Mouse (Mus musculus) bone marrow macrophage, adult 2 months (primary cell): ENCODE data around the gene Zhx3. TPM values are rescaled to one million over a fixed set of nuclear protein-coding genes. Genes with fewer than 3 reads are reported as not detected.

Experiments
- H3K27ac ChIP-seq: 2 replicates; pipeline ENCODE4 v1.5.1; 2012; ENCODE audit warnings: low read depth, low read length; ENCODE audit not compliant: insufficient read depth
- H3K4me1 ChIP-seq: 2 replicates; pipeline ENCODE4 v1.6.1; 2012; ENCODE audit warnings: low read length; ENCODE audit not compliant: control insufficient read depth, insufficient read depth
- H3K4me3 ChIP-seq: 2 replicates; pipeline ENCODE4 v1.5.1; 2012; ENCODE audit warnings: mild to moderate bottlenecking, low read length, moderate library complexity; ENCODE audit not compliant: insufficient read depth
- CTCF ChIP-seq: IDR thresholded peaks from 2 replicates; pipeline ENCODE4 v1.5.1; 2012; ENCODE audit warnings: low read depth, mild to moderate bottlenecking, low read length, moderate library complexity
- POLR2A ChIP-seq: IDR thresholded peaks from 2 replicates; pipeline ENCODE4 v1.6.1; 2012; ENCODE audit warnings: mild to moderate bottlenecking, low read depth, low read length, borderline replicate concordance
- polyA plus RNA-seq: library from polyadenylated mRNA; stranded (reverse); fragments of >200 nt; gene quantifications from 2 replicates; pipeline ENCODE4 v1.2.4, GENCODE M21; 2012; ENCODE audit not compliant: missing spikeins, insufficient read depth, insufficient read length

Zhx3 gene
- polyA plus RNA-seq, 1 experiment: 6.1 TPM

DNA sequence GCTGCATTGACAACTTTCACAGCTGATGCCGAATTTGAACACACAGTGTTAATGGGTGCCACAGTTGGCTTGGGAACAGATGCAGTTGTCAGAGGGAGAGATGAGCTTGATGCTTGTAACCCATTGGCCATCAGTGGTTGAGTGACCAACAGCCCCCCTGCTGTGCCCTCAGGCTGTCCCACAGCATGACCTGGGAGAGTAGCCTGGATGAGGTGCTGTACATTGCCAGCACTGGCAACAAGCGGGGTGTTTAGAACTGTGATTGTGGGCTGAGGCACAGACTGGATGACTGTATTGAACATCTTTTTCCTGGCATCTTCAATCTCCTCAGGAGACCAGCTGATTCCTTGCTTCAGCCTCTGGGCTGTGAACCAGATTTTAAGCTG lies 92.0 kb downstream of the Zhx3 start:
- H3K27ac ChIP-seq: no peak overlapping the region
- TF ChIP-seq POLR2A (no peak), CTCF (no peak)
- H3K4me3 ChIP-seq: no peak overlapping the region
- H3K4me1 ChIP-seq: no peaks in the 10 kb centered on the region

DNA sequence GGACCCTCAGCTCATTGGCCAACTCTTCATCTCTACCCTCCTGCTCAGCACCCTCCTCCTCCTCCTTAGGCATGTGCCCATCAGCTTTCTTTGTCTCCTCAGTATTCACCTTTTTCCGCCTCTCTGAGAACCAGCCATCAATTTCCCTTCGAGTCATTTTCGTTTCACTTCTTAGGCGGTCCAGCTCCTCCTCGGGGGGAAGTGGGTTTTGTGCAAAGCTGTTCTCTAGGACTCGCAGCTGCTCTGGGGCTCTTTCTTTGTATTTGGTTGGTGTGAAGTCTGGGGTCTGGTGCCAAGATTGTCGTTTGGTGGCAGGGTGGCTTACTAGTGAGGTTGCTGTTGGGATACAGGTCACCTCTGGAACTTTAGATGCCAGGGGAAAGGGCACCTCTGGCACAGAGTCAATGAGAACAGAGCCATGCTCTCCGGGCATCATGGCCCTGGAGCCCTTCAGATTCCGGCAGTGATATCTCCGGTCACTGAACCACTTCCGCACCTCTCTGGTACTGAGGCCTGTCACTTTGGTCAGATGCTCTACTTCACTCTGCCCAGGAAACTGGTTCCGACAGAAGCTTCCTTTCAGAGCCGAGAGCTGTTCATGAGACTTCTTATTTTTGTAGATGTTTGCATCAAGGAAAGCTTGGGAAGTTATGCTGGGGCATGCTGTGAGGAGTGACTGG lies 92.5 kb downstream of the Zhx3 start:
- H3K27ac ChIP-seq: no peak overlapping the region
- no peaks in the 10 kb centered on the region for H3K4me1 ChIP-seq
- no peak overlapping the region for H3K4me3 ChIP-seq
- no peak for TF ChIP-seq POLR2A
- TF ChIP-seq CTCF: no peak

DNA sequence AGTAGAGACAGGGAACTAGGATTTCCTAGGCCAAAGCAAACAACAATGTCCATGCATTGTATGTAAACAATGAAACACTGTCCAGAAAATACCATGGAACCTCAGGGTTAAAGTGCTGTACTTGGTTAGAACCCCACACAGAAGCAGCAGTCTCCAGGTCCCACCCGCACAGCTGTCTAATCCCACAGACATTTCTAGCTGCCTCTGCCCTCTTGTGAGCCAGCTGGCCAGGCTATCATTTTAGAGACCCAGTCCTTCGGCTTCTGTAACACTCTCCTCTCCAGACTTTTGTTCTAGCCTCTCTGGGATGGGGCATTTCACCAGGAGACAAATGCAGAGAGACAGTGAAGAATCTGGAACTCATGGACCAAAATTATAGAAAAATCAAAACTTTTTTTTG lies 94.8 kb downstream of the Zhx3 start:
- Histone ChIP-seq H3K27ac (no peak overlapping the region), H3K4me3 (no peak overlapping the region), H3K4me1 (no peaks in the 10 kb centered on the region)
- TF ChIP-seq CTCF: no peak
- TF ChIP-seq POLR2A: no peak

DNA sequence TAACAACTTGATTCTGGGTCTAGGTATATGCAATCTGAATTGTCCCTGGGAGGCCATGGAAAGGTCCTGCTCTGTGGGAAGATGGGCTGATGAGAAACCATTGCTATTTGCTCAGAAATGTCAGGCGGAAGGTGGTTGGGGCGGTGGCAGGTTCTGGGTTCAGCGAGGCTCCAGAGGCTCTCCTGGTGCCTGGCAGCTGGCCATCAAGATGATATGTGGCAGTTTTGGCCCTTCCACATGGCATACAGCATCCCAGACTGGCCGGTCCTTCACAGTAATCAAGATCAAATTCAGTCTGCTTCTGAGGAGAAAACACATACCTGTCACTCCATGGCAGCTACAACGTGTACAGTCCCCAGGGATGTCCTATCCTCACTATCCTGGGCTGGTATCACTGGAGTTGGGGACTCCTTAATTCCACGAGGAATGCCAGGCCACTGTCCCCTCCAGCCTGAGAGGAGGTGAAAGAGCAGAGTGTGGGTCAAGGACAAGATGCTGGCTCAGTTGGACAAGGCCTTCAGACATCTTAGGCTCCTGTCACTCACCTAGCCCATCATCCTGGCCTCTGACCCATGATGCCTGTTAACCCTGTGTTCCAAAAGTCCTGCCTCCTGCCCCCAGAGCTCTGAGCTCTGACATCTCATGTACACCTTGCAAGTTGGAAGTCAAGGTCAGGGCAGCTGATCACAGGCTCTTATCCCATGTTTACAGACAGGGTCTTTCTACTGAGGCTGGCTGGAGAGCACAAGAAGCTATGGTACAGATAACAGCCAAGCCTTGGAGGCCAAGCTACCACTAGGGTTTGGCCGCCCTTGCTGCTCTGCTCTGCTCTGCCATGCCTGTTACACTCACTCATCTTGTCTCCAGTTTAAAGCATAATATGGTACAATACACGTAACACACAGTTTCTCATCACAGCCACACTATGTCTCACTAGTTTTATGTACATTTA lies 101.2 kb downstream of the Zhx3 start:
- Histone ChIP-seq H3K4me3 (no peak overlapping the region), H3K27ac (no peak overlapping the region), H3K4me1 (no peaks in the 10 kb centered on the region)
- TF ChIP-seq CTCF (no peak), POLR2A (no peak)

DNA sequence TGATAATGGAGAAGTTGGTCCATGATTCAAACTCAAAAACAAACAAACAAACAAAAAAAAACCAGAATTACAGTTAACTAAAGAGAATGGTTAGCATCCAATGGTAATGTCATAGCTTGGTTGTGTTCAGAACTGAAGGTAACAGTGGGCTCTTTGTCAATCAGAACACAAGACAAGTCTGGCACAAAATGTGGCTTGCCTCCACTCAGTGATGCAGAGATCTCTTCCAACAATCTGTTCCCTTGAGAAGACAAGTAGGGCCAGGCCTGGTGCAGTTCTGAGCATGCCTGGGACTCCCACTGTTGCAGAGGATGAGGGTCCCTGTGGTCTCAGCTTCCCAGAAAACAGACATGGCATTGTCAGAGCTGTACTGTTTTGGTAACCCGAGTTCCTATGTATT lies 101.9 kb downstream of the Zhx3 start:
- Histone ChIP-seq H3K27ac (no peak overlapping the region), H3K4me1 (no peaks in the 10 kb centered on the region), H3K4me3 (no peak overlapping the region)
- TF ChIP-seq CTCF: no peak
- TF ChIP-seq POLR2A: no peak

DNA sequence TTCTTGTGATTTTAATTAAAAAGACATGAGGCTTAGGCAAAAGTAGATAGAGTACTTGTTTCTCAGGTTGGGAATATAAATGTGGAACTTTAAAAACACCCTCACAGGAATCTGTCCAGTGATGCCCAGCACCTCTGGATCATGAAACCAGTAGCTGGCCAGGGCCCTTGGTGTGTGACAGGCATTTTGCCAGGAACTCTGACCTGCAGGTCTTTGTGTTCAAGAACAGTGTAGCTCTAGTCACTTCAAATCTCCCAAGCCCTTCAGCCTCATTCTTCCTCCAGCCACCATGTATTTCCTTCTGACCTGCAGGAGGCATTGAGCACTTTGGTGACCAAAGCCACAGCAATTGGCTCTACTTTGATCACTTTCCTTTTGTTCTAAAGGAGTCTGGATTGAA lies 102.4 kb downstream of the Zhx3 start:
- Histone ChIP-seq H3K27ac (no peak overlapping the region), H3K4me3 (no peak overlapping the region), H3K4me1 (no peaks in the 10 kb centered on the region)
- no peak for TF ChIP-seq POLR2A
- no peak for TF ChIP-seq CTCF

DNA sequence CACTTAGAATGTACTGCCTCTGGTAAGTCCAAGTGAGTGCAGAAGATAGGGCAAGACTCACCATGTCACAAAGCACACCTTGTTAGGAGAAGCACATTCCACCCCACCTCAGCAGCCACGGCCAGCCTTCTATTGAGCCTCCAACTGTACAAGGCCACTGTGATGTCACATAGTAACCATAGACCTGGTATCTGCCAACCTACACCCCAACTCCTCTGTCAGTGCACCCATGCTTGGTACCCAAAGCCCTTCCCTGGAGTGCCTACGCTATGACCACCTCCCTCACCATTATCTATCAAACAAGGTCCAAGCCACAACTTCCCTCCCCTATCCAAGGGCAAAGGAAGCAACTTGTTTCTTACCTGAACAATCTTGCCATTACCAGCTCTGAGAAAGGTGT lies 103.8 kb downstream of the Zhx3 start:
- Histone ChIP-seq H3K4me3 (no peak overlapping the region), H3K27ac (no peak overlapping the region), H3K4me1 (no peaks in the 10 kb centered on the region)
- TF ChIP-seq CTCF (no peak), POLR2A (no peak)

DNA sequence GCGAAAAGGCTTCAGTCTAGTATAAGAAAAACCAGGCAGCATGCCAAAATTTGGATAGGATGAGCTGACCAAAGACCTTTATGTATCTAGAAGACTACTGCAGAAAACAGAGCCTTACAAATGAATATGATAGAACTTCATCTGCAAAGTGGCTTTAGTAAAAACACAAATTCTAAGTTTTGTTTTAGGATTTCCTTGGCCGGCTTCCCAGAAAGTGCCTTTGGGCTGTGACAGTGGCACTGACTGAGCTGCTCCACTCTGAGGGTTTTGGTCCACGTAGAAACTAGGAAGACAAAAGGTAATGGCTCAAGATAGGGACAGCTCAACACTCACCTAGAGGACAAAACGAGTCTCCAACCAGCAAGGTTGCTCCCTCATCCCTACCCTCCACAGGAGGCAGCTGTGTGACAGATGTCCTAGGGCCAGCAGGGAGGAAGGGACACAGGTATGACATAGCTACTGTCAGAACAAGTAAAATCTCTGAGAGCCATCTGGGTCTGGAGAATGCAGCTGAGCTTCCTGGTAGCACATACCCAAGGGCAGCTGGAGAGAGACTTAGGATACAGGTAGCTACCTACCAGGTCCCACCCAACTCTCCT lies 104.6 kb downstream of the Zhx3 start:
- H3K27ac ChIP-seq: no peak overlapping the region
- no peaks in the 10 kb centered on the region for H3K4me1 ChIP-seq
- no peak for TF ChIP-seq POLR2A
- no peak for TF ChIP-seq CTCF
- no peak overlapping the region for H3K4me3 ChIP-seq

DNA sequence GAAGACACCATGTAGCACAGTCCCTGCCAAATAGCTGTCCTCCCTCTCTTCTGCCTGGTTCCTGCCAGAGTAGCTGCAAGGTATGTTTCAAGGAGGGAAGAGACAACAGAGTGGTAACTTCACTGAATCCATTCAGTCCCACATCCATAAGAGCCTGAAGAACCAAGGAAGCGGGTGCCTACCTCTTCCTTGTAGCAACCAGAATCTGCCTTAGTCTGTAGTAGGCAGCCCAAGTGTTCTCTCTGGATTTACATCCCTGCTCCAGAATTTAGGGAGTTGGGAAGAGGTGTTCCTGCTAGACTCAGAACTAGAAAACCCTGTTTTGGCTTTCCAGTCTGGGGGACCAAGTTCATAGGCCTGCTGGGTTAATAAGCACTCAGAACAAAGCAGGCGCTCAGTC lies 105.6 kb downstream of the Zhx3 start:
- H3K4me3 ChIP-seq: no peak overlapping the region
- no peaks in the 10 kb centered on the region for H3K4me1 ChIP-seq
- TF ChIP-seq POLR2A: no peak
- TF ChIP-seq CTCF: no peak
- no peak overlapping the region for H3K27ac ChIP-seq

DNA sequence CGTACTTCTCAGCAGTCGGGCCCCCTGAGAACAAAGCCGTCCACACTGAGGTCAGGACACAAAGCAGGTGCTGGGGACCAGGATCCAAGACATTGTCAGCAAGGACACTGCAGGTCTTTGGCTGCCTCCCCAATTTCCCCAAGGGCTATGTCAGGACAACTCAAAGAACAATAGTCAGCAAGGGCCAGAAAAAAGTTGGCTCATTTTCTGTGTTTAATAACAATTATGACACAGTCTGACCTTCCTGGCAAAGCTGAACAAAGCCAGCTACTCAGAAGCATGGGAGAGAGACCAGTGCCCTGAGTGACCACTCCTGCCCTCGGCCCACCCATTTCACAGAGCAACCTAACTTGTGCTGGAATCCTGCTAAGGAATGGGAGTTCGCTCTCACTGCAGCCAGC lies 106.4 kb downstream of the Zhx3 start:
- H3K27ac ChIP-seq: no peak overlapping the region
- no peaks in the 10 kb centered on the region for H3K4me1 ChIP-seq
- no peak for TF ChIP-seq POLR2A
- TF ChIP-seq CTCF: no peak
- no peak overlapping the region for H3K4me3 ChIP-seq
